Mouse (Mus musculus) urinary bladder, postnatal 10 days (tissue): Measurements from ENCODE around the gene Nbea.

ENCODE experiments used
- DNase-seq: peaks from one replicate; pipeline ENCODE4 v3.0.0; 2022; ENCODE audit warnings: low spot score

The Nbea gene

GRCm38 (mm10) chr3:55751363-55751762 lies 432.1 kb downstream of the Nbea start:
- no peak for DNase-seq

- no peak for DNase-seq
Measured at GRCm38 (mm10) chr3:55750445-55751065, 432.9 kb downstream of the Nbea start.

GRCm38 (mm10) chr3:55743885-55744284 lies 439.6 kb downstream of the Nbea start:
- no peak for DNase-seq

GRCm38 (mm10) chr3:55742654-55743053 lies 440.8 kb downstream of the Nbea start:
- no peak for DNase-seq

GRCm38 (mm10) chr3:55742218-55742617 lies 441.3 kb downstream of the Nbea start:
- no peak for DNase-seq

GRCm38 (mm10) chr3:55741428-55741827 lies 442.1 kb downstream of the Nbea start:
- DNase-seq: no peak

GRCm38 (mm10) chr3:55733665-55734064 lies 449.8 kb downstream of the Nbea start:
- no peak for DNase-seq

GRCm38 (mm10) chr3:55730549-55730948 lies 453.0 kb downstream of the Nbea start:
- DNase-seq: no peak

- DNase-seq: no peak
Measured at GRCm38 (mm10) chr3:55730142-55730541, 453.4 kb downstream of the Nbea start.

GRCm38 (mm10) chr3:55714260-55714659 lies 469.2 kb downstream of the Nbea start:
- no peak for DNase-seq

GRCm38 (mm10) chr3:55713856-55714255 lies 469.6 kb downstream of the Nbea start:
- DNase-seq: no peak

- DNase-seq: no peak
Measured at GRCm38 (mm10) chr3:55710300-55710699, 473.2 kb downstream of the Nbea start.

GRCm38 (mm10) chr3:55701632-55702031 lies 481.9 kb downstream of the Nbea start:
- DNase-seq: no peak

- no peak for DNase-seq
Measured at GRCm38 (mm10) chr3:55697174-55697573, 486.3 kb downstream of the Nbea start.

- no peak for DNase-seq
Measured at GRCm38 (mm10) chr3:55693073-55693472, 490.4 kb downstream of the Nbea start.

GRCm38 (mm10) chr3:55688098-55688497 lies 495.4 kb downstream of the Nbea start:
- DNase-seq: no peak

- no peak for DNase-seq
Measured at GRCm38 (mm10) chr3:55686993-55687392, 496.5 kb downstream of the Nbea start.

- no peak for DNase-seq
Measured at GRCm38 (mm10) chr3:55685627-55686026, 497.9 kb downstream of the Nbea start.

- no peak for DNase-seq
Measured at GRCm38 (mm10) chr3:55684892-55685291, 498.6 kb downstream of the Nbea start.

- DNase-seq: no peak
Measured at GRCm38 (mm10) chr3:55677691-55678090, 505.8 kb downstream of the Nbea start.

- DNase-seq: no peak
Measured at GRCm38 (mm10) chr3:55674185-55674584, 509.3 kb downstream of the Nbea start.

GRCm38 (mm10) chr3:55667048-55667447 lies 516.5 kb downstream of the Nbea start:
- DNase-seq: no peak

- no peak for DNase-seq
Measured at GRCm38 (mm10) chr3:55665928-55666327, 517.6 kb downstream of the Nbea start.

- no peak for DNase-seq
Measured at GRCm38 (mm10) chr3:55664713-55665112, 518.8 kb downstream of the Nbea start.
